Mouse (Mus musculus) E14TG2a.4 (cell line): ENCODE data around the gene Slc30a9.

Experiments used
- H3K27me3 ChIP-seq: 2 replicates; pipeline ENCODE4 v1.6.1; 2014; ENCODE audit warnings: low read length, control low read depth; ENCODE audit not compliant: insufficient read depth
- H3K36me3 ChIP-seq: 2 replicates; pipeline ENCODE4 v1.6.1; 2014; ENCODE audit warnings: low read length, control low read depth; ENCODE audit not compliant: insufficient read depth
- H3K4me1 ChIP-seq: replicated peaks from 2 replicates; pipeline ENCODE4 v1.6.1; 2014; ENCODE audit warnings: low read depth, low read length, control low read depth
- H3K4me3 ChIP-seq: replicated peaks from 2 replicates; pipeline ENCODE4 v1.5.1; 2014; ENCODE audit warnings: mild to moderate bottlenecking, low read length
- H3K9me3 ChIP-seq: 2 replicates; pipeline ENCODE4 v1.6.1; 2014; ENCODE audit warnings: low read length, control low read depth
- CTCF ChIP-seq: conservative IDR thresholded peaks from 2 replicates; pipeline ENCODE4 v1.5.1; 2014; ENCODE audit warnings: low read length
- NANOG ChIP-seq: IDR thresholded peaks from 2 replicates; pipeline ENCODE4 v1.6.1; 2014; ENCODE audit warnings: borderline replicate concordance, low read length, mixed read lengths
- POU5F1 ChIP-seq: IDR thresholded peaks from 2 replicates; pipeline ENCODE4 v1.6.1; 2014; ENCODE audit warnings: low read length, borderline replicate concordance

Gene Slc30a9

DNA sequence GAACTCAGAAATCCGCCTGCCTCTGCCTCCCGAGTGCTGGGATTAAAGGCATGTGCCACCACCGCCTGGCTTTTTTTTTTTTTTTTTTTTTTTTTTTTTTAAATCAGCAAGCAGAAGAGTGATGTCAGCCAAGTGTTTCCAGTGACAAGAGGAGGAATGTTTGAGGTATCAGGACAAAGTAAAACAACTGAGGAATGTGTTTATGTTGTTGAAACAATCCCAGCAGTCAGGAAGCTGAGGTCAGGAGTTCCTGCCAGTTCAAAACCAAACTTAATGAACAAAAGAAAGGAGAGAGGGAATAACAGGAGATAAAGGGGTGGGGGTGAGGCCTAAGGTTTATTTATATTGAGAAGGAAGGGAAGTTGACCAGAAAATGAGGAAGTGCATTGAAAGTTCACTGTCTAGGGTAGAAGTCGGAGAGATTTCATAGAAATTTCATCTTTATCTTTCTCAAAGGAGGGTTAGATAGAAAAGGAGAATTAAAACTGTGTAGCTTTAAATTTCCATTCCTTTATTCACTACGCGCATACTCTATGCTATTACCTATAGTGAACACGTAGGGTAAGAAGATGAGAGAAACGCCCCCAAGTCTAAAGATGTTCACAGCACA is 4.9 kb upstream of the Slc30a9 start:
- Histone ChIP-seq H3K27me3 (no peaks in the 10 kb centered on the region), H3K4me1 (peaks cover 32% of the 10 kb centered on the region), H3K4me3 (no peak overlapping the region), H3K9me3 (no peaks in the 10 kb centered on the region), H3K36me3 (peaks cover 33% of the 10 kb centered on the region)
- TF ChIP-seq CTCF, result no peak
- TF ChIP-seq POU5F1, result no peak
- TF ChIP-seq NANOG, result no peak

DNA sequence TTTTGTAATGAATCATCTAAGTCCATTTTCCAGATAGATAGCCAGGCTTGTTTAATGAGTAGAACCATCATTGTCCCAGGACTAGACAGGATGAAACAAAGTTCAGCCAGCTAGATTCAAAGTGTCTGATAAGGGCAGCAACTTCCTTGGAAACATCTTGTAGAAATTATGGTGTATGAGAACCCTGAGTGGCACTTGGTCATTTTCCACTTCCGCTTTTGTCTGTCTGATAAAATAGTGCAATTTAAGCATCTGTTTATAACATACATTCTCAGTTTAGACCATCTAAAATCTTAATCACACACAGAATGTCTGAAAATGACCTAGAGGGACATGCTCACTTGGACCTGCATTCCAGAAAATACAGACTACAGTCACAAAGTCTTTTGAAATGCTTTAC is 2.9 kb upstream of the Slc30a9 start:
- Histone ChIP-seq H3K27me3 (no peaks in the 10 kb centered on the region), H3K4me1 (peaks cover 41% of the 10 kb centered on the region), H3K36me3 (peaks cover 27% of the 10 kb centered on the region), H3K9me3 (no peaks in the 10 kb centered on the region), H3K4me3 (no peak overlapping the region)
- TF ChIP-seq POU5F1, result no peak
- TF ChIP-seq CTCF, result no peak
- TF ChIP-seq NANOG, result no peak

DNA sequence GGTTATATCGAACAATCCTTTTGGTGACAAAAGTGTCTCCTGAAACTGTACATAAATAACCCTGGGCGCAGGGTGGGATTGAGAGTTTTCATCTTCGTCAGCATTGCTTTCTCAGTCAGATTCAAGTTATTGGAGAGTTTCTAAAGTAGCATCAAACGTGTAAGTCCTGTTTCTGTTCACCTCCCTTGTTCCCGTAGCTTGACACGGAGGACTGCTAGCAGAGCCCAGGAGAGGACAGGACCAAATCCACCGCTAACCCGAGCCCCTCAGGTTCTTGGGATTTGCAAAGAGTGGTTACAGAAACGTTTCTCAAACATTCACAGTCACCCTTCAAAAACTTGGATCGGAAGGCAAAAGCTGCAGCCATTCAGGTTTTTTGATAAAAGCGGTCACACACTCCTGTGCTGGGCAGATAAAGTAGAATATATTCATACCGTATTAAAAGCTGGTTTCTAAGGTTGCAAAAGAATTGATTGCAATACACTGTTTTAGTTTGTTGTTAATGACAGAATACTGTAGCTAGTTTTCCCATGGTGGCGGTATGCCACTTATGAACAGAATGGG is 986 bp downstream of the Slc30a9 start:
- H3K36me3 ChIP-seq, result peaks cover 25% of the 10 kb centered on the region
- TF ChIP-seq CTCF (no peak), NANOG (no peak), POU5F1 (no peak)
- H3K27me3 ChIP-seq, result no peaks in the 10 kb centered on the region
- H3K4me1 ChIP-seq, result peaks cover 20% of the 10 kb centered on the region
- peak overlapping the region; percentile 95 for H3K4me3 ChIP-seq
- no peaks in the 10 kb centered on the region for H3K9me3 ChIP-seq

DNA sequence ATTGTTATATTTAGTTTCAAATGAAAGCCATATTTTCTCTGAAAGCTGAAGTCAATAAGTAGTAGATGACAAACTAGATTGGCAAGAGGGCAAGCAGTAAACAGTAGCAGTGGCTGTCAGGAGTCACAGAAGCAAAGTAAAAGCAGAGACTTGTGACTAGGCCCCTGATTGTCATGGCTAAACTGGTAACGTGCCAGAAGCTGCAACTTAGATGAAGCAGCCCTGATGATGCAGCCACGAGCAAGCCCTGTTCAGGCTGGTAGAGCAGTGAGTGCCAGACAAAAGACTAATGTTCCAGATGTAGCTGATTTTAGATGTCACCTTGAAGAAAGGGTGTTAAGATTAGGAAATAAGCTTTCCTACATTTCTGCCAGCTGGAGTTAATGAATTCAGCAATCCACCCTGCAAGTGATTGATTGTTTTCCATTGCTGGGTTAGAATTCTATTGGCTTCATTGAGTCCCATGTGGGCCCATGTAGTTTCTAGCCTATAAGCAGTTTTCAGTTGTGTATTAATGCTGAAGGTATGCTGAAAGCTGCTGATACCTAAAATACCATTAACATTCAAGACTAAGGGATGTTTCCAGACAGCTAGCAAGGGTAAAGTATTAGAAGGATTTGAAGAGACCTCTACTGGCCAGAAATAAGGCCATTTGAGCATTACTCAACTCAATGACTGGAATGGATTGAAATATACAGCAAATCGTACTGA is 5.2 kb downstream of the Slc30a9 start:
- Histone ChIP-seq H3K4me3 (no peak overlapping the region), H3K4me1 (peaks cover 13% of the 10 kb centered on the region), H3K36me3 (peaks cover 19% of the 10 kb centered on the region), H3K9me3 (no peaks in the 10 kb centered on the region), H3K27me3 (no peaks in the 10 kb centered on the region)
- TF ChIP-seq POU5F1 (no peak), NANOG (no peak), CTCF (no peak)

DNA sequence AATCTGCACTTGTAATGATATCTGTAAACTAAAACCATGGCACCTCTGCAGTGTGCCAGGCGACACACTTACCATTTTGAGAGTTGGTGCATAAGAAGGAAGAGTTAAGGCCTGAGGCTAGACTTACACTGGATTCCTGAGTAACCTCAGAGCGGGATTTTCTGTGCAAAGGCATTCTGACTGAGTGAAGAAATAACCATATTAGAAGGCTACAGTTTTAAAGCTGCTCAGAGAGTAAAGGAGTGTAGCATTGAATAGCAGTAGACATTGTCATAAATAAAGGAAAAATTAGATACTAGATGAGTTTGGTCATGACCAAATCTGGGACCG is 5.7 kb downstream of the Slc30a9 start:
- H3K4me1 ChIP-seq, result peaks cover 12% of the 10 kb centered on the region
- peaks cover 19% of the 10 kb centered on the region for H3K36me3 ChIP-seq
- H3K27me3 ChIP-seq, result no peaks in the 10 kb centered on the region
- no peaks in the 10 kb centered on the region for H3K9me3 ChIP-seq
- TF ChIP-seq NANOG (no peak), POU5F1 (no peak), CTCF (no peak)
- H3K4me3 ChIP-seq, result no peak overlapping the region

DNA sequence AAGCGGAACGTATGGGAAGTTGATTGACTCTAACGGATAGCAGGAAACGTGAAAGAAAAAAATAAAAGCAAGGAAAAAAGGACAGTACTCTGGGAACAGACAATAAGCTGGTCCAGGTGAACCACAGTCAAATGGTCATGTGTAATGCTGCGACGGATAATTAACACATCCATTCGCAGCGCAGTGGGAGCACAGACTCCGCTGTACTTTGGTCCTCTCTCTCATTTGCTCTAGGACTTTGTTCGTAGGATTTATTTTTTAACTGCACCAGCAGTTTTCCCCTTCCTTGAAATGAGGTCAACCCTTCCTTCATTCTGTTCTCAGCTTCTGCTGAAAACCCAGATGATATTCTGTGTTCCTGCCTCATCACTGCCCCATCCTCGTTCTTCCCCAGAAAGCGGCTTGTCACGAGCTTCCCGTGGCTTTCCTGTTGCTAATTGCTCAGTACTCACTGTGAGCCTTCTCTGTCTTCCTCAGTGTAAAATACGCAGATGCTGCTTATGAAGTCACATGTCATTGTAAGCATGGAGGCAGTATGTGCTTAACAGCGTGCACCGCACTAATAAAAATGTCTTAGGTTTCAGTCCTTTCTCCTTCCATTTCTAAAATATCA is 15.0 kb downstream of the Slc30a9 start:
- H3K4me1 ChIP-seq, result no peaks in the 10 kb centered on the region
- H3K36me3 ChIP-seq, result peaks cover 29% of the 10 kb centered on the region
- no peak overlapping the region for H3K4me3 ChIP-seq

DNA sequence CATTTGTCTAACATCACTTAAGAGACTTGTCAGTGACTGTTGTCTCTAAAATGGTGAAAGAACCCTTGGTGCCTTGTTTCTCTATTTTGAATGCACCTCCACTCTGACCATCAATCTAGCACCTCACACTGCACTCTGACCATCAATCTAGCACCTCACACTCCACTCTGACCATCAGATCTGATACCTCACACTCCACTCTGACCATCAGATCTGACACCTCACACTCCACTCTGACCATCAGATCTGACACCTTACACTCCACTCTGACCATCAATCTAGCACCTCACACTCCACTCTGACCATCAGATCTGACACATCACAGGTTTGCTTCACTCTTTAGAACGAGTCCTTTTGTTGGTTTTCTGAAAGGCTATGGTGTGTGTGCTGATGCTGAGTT is 17.3 kb downstream of the Slc30a9 start:
- Histone ChIP-seq H3K36me3 (peaks cover 24% of the 10 kb centered on the region), H3K4me1 (no peaks in the 10 kb centered on the region), H3K27me3 (no peaks in the 10 kb centered on the region), H3K9me3 (no peaks in the 10 kb centered on the region), H3K4me3 (no peak overlapping the region)
- TF ChIP-seq CTCF, result no peak
- no peak for TF ChIP-seq POU5F1
- TF ChIP-seq NANOG, result no peak

More for the DNA sequence above, 15.0 kb downstream of the Slc30a9 start:
- H3K9me3 ChIP-seq, result peaks cover 4% of the 10 kb centered on the region; the same call in 1 of the 2 replicates
- H3K27me3 ChIP-seq, result no peaks in the 10 kb centered on the region
- TF ChIP-seq NANOG (no peak), CTCF (no peak), POU5F1 (no peak)

DNA sequence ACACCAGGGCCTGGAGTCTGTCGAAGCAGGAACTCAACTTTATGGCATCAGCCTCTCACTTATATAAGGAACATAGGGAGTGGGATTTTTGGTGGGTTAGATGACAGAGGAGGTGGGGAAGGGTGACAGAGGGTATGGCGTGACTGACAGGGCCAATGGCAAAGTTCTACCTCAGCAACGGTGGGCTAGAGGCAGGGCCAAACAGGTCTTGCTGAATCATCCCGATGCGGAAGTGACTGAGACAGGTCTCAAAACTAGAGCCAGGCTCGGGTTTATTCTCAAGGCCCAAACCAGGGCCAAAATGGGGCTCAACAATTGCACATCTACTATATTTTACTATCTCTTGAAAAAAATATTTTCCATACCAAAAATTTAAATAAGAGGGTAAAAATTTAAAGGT is 34.1 kb downstream of the Slc30a9 start:
- TF ChIP-seq CTCF, result no peak
- no peak for TF ChIP-seq NANOG
- no peak for TF ChIP-seq POU5F1
- no peaks in the 10 kb centered on the region for H3K27me3 ChIP-seq
- no peaks in the 10 kb centered on the region for H3K9me3 ChIP-seq
- peaks cover 40% of the 10 kb centered on the region for H3K36me3 ChIP-seq
- H3K4me3 ChIP-seq, result no peak overlapping the region
- H3K4me1 ChIP-seq, result no peaks in the 10 kb centered on the region

DNA sequence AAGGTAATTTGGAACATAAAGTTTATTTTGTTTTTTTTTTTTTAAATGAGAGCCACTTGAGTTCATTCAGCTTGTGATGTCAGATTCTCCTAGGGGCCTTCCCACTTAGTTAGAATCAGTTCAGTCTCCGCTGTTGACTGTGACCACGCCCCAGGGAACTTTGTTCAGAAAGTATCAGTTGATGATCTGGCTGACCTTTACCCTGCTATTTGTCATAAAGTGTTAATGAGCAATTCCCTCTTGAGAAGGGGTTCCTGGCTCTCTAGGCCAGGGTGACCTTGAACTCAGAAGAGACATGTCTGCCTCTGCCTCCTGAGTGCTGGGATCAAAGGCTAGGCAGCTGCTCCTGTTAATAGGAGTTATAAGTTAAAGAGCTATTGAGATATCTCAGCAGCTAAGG is 40.3 kb downstream of the Slc30a9 start:
- peaks cover 7% of the 10 kb centered on the region for H3K4me1 ChIP-seq
- H3K4me3 ChIP-seq, result no peak overlapping the region
- H3K27me3 ChIP-seq, result no peaks in the 10 kb centered on the region
- peaks cover 85% of the 10 kb centered on the region for H3K36me3 ChIP-seq
- H3K9me3 ChIP-seq, result no peaks in the 10 kb centered on the region
- TF ChIP-seq CTCF (no peak), POU5F1 (no peak), NANOG (no peak)
